In genomic region chr9:50344868-50345267, GRCm38 (mm10) we compare ENCODE assay signal across 8 mouse cellular contexts. TPM values are rescaled to one million over a fixed set of nuclear protein-coding genes. Genes with fewer than 3 reads are reported as not detected.
DNase-seq lines count a peak whose midpoint lies in the region; ATAC-seq and TF ChIP-seq lines count a peak whose summit lies in the region.

Rpl10-ps3 (minus strand) TSS chr9:50344968.

- H3K9me3 ChIP-seq in hindbrain, postnatal 0 days (ENCODE audit: low read length): no peaks in the 10 kb centered on the region

- no peaks in the 10 kb centered on the region for H3K36me3 ChIP-seq in hindbrain, postnatal 0 days (ENCODE audit: insufficient read depth, low read length)
- H3K36me3 ChIP-seq in macrophage (ENCODE audit: inconsistent target): no peaks in the 10 kb centered on the region

- H3K4me2 ChIP-seq in hindbrain, postnatal 0 days (ENCODE audit: low read depth, low read length): no peak within 1 kb of the TSS

- no peak for ATAC-seq in hindbrain, postnatal 0 days

- no peaks in the 10 kb centered on the region for H3K27me3 ChIP-seq in hindbrain, postnatal 0 days (ENCODE audit: insufficient read depth, low read length)

- H3K79me2 ChIP-seq in macrophage (ENCODE audit: inconsistent target): no peaks in the 10 kb centered on the region

- no peak for DNase-seq in heart, adult 18-20 months
- DNase-seq in heart, adult 9 months (ENCODE audit: low spot score in 2 of 2): no peak
- DNase-seq in adrenal gland, postnatal 10 days: no peak
- no peak for DNase-seq in gastrocnemius, adult 8-10 months (ENCODE audit: low spot score in 2 of 2)
- DNase-seq in hindbrain, postnatal 0 days (ENCODE audit: low spot score): no peak
- DNase-seq in natural killer cell, adult 2 months (ENCODE audit: low spot score in 2 of 2): no peak
- DNase-seq in frontal cortex, postnatal 10 days (ENCODE audit: low spot score in 2 of 2): no peak

- H3K9ac ChIP-seq in hindbrain, postnatal 0 days (replicated peaks; ENCODE audit: low read length): no peak within 1 kb of the TSS

- no peak within 1 kb of the TSS for H3K4me3 ChIP-seq in hindbrain, postnatal 0 days (ENCODE audit: low read length)
- H3K4me3 ChIP-seq in macrophage (ENCODE audit: inconsistent target): no peak within 1 kb of the TSS

- no peak within 1 kb of the TSS for H3K27ac ChIP-seq in hindbrain, postnatal 0 days
- H3K27ac ChIP-seq in macrophage: no peak within 1 kb of the TSS

- 96% methylated on average over 10 of the region's 13 CpGs for WGBS in hindbrain, postnatal 0 days
- WGBS in macrophage (ENCODE audit: missing documents): 94% methylated on average over 8 of the region's 13 CpGs

- no peaks in the 10 kb centered on the region for H3K4me1 ChIP-seq in hindbrain, postnatal 0 days (ENCODE audit: insufficient read depth, low read length)

- no peak for TF ChIP-seq CTCF in hindbrain, postnatal 0 days (IDR thresholded peaks at IDR 0.05; ENCODE audit: low read depth)

RNA-seq across cellular contexts. Expression of gene Rpl10-ps3, which starts in this region (rescaled TPM):
- total RNA-seq in heart, adult 18-20 months (2021): 100 to 1,000 TPM; 458 to 540 TPM
- 100 to 1,000 TPM; 805 to 877 TPM for total RNA-seq in adrenal gland, postnatal 10 days (2021)
- total RNA-seq in gastrocnemius, adult 8-10 months (2022): 100 to 1,000 TPM; 487 to 681 (median 590) TPM
- 91.4 and 212 TPM in 2 replicates for total RNA-seq in hindbrain, postnatal 0 days (2014; rRNA removed)
- polyA plus RNA-seq in hindbrain, postnatal 0 days (2015; fragmentation: Nextera tagmentation; extraction: Ambion mirVana): 91.6 and 99.3 TPM in 2 replicates
- 10 to 100 TPM in 7 of 26 experiments, 1 to 10 TPM in 13, not detected in 6; 1.8 to 33.5 (median 9.0) TPM for total RNA-seq in macrophage (2018; cell fraction: chromatin; rRNA removed)
- total RNA-seq in macrophage (2018; cell fraction: cytosol; rRNA removed): 100 to 1,000 TPM in 7 of 26 experiments, 10 to 100 TPM in 19; 40.4 to 162 (median 74.7) TPM
- 10 to 100 TPM in 7 of 26 experiments, 1 to 10 TPM in 18, not detected in 1; 3.8 to 32.2 (median 7.3) TPM for total RNA-seq in macrophage (2018; cell fraction: nucleus; rRNA removed)
- polyA plus RNA-seq in macrophage (2018): 70.3 to 237 TPM (median 169 TPM) in 3 replicates
